Mouse (Mus musculus) adrenal gland, postnatal 36 days (tissue): ENCODE data around the gene Pus1. TPM values are rescaled to one million over a fixed set of nuclear protein-coding genes. Genes with fewer than 3 reads are reported as not detected.

Experiments used
- total RNA-seq, 2 experiments: library from RNA; stranded (reverse); gene quantifications; 2 replicates each; pipeline ENCODE4 v1.2.3; 2021

Pus1 gene
- total RNA-seq, 2 experiments from 2014 or later = 55.4 to 55.5 TPM

Other genes with a start within 250 kb of the Pus1 start
- gene Galnt9, start 236.3 kb downstream of the Pus1 start, total RNA-seq = under 1 TPM; 0.10 to 0.33 TPM
- 10 to 100 TPM; 20.7 to 21.1 TPM for gene Noc4l, start 127.2 kb downstream of the Pus1 start, total RNA-seq
- 10 to 100 TPM; 20.3 to 22.8 TPM for gene Ddx51, start 127.2 kb downstream of the Pus1 start, total RNA-seq
- gene Ep400, start 9.9 kb downstream of the Pus1 start, total RNA-seq = 10 to 100 TPM; 77.2 to 90.5 TPM
- 10 to 100 TPM; 42.5 to 47.1 TPM for gene Ulk1, start 29.4 kb upstream of the Pus1 start, total RNA-seq
- gene Hscb, start 59.1 kb upstream of the Pus1 start, total RNA-seq = 10 to 100 TPM; 12.7 to 20.7 TPM
- 1 to 10 TPM; 2.9 to 4.1 TPM for gene Chek2, start 59.3 kb upstream of the Pus1 start, total RNA-seq
- gene Ttc28, start 99.1 kb upstream of the Pus1 start, total RNA-seq = 10 to 100 TPM; 18.5 to 21.9 TPM